Mouse (Mus musculus) Patski (cell line): ENCODE data around the gene Grtp1. TPM values are rescaled to one million over a fixed set of nuclear protein-coding genes. Genes with fewer than 3 reads are reported as not detected.

ENCODE experiments used
- ATAC-seq: fragments of 100-300 bp; one replicate; pipeline ENCODE4 v1.8.0; 2021
- CTCF ChIA-PET: fragments of 350-600 bp; sonication (Branson Sonifier 250); formaldehyde crosslinking; loops from one replicate; lab custom pipeline; 2022; ENCODE audit warnings: inconsistent platforms; lab: Charles Lee
- POLR2A ChIA-PET: fragments of 350-600 bp; sonication (Branson Sonifier 250); formaldehyde crosslinking; loops from one replicate; lab custom pipeline; 2022; ENCODE audit warnings: antibody characterized with exemption, inconsistent platforms; lab: Charles Lee
- DNase-seq: peaks from one replicate; pipeline ENCODE4 v3.0.0-alpha.2; 2011; ENCODE audit warnings: low read depth, low spot score
- H3K27me3 ChIP-seq: fragments of 371-371 bp; one replicate; pipeline ENCODE4 v1.5.1; 2021
- CTCF ChIP-seq: fragments of 100-300 bp; IDR thresholded peaks from one replicate; pipeline ENCODE4 v1.5.1; 2021
- in situ Hi-C: fragments of 300-500 bp; cut with MboI; formaldehyde crosslinking; loops from 3 replicates; pipeline ENCODE4 v1.11.1; 2018; ENCODE audit warnings: low pct_unique_long_range_greater_than_20kb, mixed read lengths
- polyA plus RNA-seq: library from polyadenylated mRNA; unstranded; gene quantifications from one replicate; pipeline ENCODE4 v1.2.3, GENCODE M21; 2021

The Grtp1 gene
- polyA plus RNA-seq, 1 experiment from 2014 or later: 4.3 TPM

DNA sequence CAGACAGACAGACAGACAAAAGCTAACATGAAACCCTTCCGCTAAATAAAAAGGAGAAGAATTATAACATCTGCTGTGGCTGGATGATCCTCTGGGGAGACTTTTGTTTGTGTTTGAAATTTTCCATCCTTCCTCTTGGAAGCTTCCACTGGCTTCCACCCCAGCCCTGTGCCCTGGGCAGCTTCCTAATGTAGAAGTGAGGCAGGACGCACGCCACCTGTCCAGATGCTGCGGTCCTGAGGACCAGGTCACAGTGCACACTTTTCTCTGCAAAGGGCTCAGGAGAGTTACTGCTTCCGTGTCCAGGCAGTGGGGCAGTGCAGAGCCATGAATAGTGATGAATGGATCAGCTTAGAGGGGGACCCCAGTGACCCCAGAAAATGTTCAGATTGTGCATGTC, 4.9 kb upstream of the Grtp1 start:
- ATAC-seq (no peak), DNase-seq (no peak)
- POLR2A ChIA-PET: no interaction called here
- in situ Hi-C loops: loop anchor here (5.0 kb wide), 1 partner anchor 228 kb away; no protein-coding TSS in a partner anchor
- CTCF ChIA-PET: interaction anchor here (1.2 kb wide), 1 partner anchor 11 kb away, joined by 5 read pairs; no protein-coding TSS in a partner anchor
- no peak for TF ChIP-seq CTCF
- H3K27me3 ChIP-seq: no peaks in the 10 kb centered on the region

DNA sequence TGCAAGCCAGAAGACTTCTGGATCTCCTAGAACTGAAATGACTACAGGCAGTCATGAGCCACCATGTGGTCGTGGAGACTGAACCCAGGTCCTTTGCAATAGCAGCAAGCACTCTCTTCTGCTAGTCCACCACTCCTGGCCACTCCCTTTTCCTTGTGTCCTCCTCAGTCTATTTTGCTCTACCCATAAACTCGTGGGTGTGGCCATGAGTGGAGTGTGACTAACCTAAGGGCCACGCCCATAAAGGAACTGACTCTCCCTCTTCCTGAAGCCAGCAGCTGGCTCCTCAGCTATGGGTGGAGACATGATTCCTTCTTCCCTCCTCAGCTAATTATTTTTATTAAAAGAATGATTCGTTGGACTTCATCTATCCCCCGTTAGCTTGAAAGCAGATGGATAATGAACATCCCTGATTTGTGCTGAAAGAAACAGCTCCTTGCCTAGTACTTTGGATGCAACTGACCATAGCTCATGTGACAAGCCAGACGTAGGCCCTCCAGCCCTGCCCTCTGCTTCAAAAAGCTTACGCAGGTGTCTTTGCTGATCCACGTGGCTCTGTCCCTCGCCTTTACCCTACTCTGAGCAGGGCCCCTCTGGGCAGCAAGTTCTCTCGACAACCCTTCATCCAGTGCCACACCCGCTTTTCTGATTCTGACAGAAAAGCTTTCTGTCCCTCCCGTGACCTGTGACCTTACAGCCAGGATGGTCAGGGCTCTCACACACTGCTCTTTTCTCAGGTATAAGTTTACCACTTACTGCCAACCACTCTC, 4.1 kb upstream of the Grtp1 start:
- in situ Hi-C loops: loop anchor here (5.0 kb wide), 1 partner anchor 227 kb away; no protein-coding TSS in a partner anchor
- H3K27me3 ChIP-seq: no peaks in the 10 kb centered on the region
- ATAC-seq (no peak), DNase-seq (no peak)
- no peak for TF ChIP-seq CTCF
- POLR2A ChIA-PET: no interaction called here
- CTCF ChIA-PET: interaction anchor here (1.2 kb wide), 1 partner anchor 12 kb away, joined by 5 read pairs; no protein-coding TSS in a partner anchor

DNA sequence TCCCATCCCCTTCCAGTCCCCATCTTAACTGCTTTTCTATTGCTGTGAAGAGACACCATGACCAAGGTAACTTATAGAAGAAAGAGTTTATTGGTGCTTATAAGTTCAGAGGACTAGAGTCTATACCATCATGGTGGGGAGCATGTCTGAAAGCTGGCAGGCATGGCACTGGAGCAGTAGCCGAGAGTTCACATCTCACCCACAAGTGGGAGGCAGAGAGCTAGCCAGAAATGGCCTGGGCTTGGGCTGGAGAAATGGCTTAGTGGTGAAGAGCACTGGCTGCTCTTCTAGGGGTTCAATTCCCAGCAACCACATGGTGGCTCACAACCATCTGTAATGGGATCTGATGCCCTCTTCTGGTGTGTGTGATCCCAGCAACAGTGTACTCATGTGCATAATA, 3.1 kb upstream of the Grtp1 start:
- in situ Hi-C loops: no loop called here
- TF ChIP-seq CTCF: no peak
- POLR2A ChIA-PET: interaction anchor here (1.4 kb wide), 1 partner anchor 8 kb away, joined by 3 read pairs; no protein-coding TSS in a partner anchor
- DNase-seq (no peak), ATAC-seq (no peak)
- CTCF ChIA-PET: interaction anchor here (1.2 to 1.9 kb wide), 2 partner anchors 12 to 44 kb away, joined by 3 to 4 read pairs; no protein-coding TSS in a partner anchor
- no peaks in the 10 kb centered on the region for H3K27me3 ChIP-seq

DNA sequence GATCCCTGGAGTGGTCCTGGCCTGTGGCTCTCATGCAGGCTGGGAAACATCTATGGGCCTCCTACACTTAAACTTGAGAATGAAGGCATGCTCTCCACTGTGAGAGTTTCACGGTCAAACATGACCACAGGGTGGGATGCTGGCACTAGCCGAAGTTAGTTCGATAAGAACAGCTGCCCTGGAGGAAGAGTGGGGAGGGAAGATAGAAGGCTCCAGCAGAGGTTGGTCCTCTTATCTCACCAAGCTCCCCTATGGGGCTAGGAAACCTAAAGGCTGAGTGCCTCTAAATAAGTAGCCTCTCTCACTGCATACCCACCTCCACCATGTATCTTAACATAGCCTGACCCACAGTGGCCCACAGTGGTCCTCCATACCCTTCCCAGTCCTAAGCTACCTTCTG, 2.4 kb upstream of the Grtp1 start:
- ATAC-seq (no peak), DNase-seq (no peak)
- POLR2A ChIA-PET: interaction anchor here (1.4 kb wide), 1 partner anchor 8 kb away, joined by 3 read pairs; no protein-coding TSS in a partner anchor
- TF ChIP-seq CTCF: no peak
- no peaks in the 10 kb centered on the region for H3K27me3 ChIP-seq
- in situ Hi-C loops: no loop called here
- CTCF ChIA-PET: interaction anchor here (1.2 to 1.9 kb wide), 2 partner anchors 11 to 43 kb away, joined by 3 to 4 read pairs; no protein-coding TSS in a partner anchor

DNA sequence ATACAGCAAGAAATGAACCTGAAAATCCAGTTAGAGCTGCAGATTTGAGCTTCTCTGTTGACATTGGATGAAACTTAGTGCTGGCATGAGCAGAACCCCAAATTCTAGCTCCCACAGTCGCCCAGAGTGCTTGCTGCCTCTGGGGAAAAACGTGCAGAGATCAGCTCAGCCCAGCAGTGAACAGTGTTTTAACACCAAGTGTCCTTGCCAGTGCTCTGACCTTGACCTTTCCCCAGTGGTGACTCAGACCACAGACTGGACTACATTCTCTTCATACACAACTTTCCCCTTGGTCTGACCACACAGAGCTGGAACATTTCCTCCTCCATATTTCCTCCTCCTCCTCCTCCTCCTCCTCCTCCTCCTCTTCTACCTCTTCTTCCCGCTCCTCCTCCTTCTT, 1.6 kb upstream of the Grtp1 start:
- POLR2A ChIA-PET: interaction anchor here (1.4 kb wide), 1 partner anchor 9 kb away, joined by 3 read pairs; no protein-coding TSS in a partner anchor

DNA sequence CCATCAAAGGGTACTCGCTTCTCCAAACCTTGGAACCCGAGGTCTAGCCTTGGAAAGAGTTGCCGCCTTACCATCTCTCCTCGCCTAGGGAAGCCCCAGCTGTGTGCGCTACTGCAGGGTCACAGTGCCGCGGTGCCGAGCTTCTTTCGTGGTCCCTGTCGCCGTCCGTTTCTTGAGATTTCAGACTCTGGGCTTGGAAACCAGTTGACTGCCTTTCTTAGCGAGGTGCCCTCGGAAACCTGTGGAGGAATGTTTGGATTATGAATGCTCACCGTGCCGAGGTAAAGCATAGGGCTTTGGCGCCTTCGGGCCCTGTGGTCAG, 554 bp upstream of the Grtp1 start:
- in situ Hi-C loops: no loop called here
- ATAC-seq (no peak), DNase-seq (no peak)
- no peaks in the 10 kb centered on the region for H3K27me3 ChIP-seq
- ChIA-PET CTCF (no interaction called here), POLR2A (no interaction called here)
- no peak for TF ChIP-seq CTCF

More for the DNA sequence above, 1.6 kb upstream of the Grtp1 start:
- in situ Hi-C loops: no loop called here
- no peaks in the 10 kb centered on the region for H3K27me3 ChIP-seq
- CTCF ChIA-PET: interaction anchor here (1.9 kb wide), 1 partner anchor 11 kb away, joined by 4 read pairs; no protein-coding TSS in a partner anchor
- DNase-seq (no peak), ATAC-seq (no peak)
- no peak for TF ChIP-seq CTCF

DNA sequence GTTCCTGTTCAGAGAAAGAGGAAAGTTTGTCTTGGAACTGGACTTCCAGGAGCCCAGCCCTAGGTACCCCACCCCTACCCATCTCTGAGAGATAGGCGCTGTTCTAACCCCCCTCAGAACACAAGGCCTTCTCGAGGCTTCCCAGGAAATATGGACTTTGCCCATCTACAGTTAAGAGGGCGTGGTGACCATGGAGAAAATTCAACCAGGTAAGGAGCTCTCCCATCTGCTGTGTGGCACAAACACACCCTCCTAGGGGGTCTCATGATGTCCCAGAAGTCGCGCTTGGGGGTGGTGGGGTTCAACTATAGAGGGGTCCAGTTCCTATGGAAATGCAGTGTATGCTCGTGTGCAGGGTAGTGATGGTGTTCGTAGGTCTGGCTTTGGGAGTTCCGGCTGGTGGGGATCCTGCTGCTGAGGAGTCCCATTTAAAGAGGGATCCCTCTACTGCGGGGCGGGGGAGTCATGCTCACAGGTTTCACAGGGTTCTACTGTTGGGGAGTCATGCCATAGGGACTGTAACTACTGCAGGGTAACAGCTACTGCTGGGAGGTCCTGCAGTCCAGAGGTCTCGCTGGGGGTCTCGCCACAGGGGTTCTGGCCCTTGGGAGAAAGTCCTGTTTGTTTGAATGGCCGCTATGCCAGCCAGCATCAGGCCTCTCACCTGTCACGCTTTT, 897 bp downstream of the Grtp1 start:
- in situ Hi-C loops: no loop called here
- no peak for TF ChIP-seq CTCF
- ChIA-PET POLR2A (no interaction called here), CTCF (no interaction called here)
- H3K27me3 ChIP-seq: no peaks in the 10 kb centered on the region
- DNase-seq (no peak), ATAC-seq (no peak)

DNA sequence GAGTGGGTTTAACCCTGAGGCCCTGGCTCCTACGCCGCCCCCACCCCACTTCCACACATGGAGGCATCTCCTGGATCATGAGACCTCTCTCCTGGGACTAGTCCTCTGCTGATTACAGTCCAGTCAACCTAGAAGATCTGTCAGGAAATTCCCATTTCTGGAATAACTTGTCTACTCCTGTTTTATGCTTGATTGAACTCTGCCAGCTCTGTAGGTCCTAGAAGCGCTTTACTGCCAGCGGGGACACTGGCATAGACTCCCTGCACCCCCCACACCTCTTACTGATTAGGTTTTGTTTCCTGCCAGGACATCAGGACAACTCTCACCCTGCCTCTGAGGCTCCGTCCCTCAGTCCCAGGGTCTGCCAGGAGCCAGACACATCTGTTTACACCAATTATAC, 2.9 kb downstream of the Grtp1 start:
- no peak for TF ChIP-seq CTCF
- DNase-seq: no peak
- in situ Hi-C loops: no loop called here
- no peak for ATAC-seq
- CTCF ChIA-PET: no interaction called here
- POLR2A ChIA-PET: no interaction called here
- H3K27me3 ChIP-seq: no peaks in the 10 kb centered on the region

DNA sequence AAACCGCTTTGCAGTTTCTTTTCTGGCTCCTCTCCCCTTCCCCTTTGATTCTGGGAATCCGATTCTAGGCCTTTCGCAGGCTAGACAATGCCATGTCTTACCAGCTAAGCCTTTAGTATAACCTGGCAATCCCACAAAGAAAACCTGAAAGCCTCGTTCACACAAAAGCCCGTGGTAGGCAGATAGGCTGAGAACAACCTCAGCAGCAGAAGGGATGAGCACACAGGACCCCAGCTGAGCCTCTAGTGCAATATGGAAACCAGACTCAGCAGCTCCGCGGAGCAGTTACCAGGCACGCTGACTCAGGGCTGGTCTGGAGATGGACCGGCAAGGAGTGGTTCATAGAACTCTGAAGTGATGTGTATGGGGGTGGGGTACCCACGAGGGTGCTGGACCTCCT, 5.6 kb downstream of the Grtp1 start:
- CTCF ChIA-PET: no interaction called here
- no peak for TF ChIP-seq CTCF
- H3K27me3 ChIP-seq: no peaks in the 10 kb centered on the region
- in situ Hi-C loops: no loop called here
- ATAC-seq (no peak), DNase-seq (no peak)
- POLR2A ChIA-PET: interaction anchor here (0.9 kb wide), 1 partner anchor 8 kb away, joined by 3 read pairs; no protein-coding TSS in a partner anchor

DNA sequence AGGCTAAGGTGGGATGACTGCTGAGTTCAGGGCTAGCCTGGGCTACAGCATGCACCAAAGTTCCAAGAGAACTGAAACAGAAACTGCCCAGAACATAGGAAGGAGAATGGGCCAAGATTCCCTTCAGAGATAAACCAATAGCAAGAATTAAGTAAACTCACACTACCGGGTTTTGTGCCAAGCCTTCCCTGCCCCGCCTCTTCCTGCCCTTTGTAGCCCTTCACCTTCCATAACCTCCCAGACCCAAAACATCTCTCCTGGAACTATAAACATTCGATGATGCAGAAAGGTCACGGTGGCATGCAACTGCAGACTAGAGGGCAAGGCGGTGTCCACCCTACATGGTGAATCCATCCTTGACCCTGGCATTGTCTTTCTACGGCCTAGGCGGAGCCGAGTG, 10.2 kb downstream of the Grtp1 start:
- no peak for TF ChIP-seq CTCF
- H3K27me3 ChIP-seq: no peaks in the 10 kb centered on the region
- CTCF ChIA-PET: no interaction called here
- in situ Hi-C loops: no loop called here
- ATAC-seq (no peak), DNase-seq (no peak)
- POLR2A ChIA-PET: no interaction called here

DNA sequence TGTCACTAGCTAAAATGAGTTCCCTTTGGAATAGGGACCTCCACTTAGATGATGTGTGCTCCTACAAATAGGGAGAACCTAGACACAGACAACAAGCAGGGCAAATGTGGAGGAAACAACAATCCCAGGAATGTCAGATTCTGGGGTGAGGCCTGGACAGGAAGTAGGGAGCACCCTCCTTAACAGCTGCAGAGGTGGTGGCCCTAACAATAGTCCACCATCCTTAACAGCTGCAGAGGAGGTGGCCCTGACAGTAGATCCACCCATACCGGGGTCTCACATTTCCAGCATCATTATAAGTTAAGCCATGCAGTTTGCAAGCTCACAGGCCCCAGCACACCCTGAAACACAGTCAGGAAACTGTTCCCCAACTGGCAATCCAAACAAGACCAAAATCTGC, 11.6 kb downstream of the Grtp1 start:
- H3K27me3 ChIP-seq: no peaks in the 10 kb centered on the region
- no peak for DNase-seq
- ATAC-seq: no peak
- POLR2A ChIA-PET: no interaction called here
- TF ChIP-seq CTCF: no peak
- CTCF ChIA-PET: no interaction called here
- in situ Hi-C loops: no loop called here
